Mouse (Mus musculus): ENCODE measurements around the gene Skint7. TPM values are rescaled to one million over a fixed set of nuclear protein-coding genes. Genes with fewer than 3 reads are reported as not detected.
"Not testable (repeated sequence)": the region's sequence is repeated elsewhere in the genome, so short reads cannot be mapped to it uniquely, and the experiment has no call there.

Gene Skint7
- polyA plus RNA-seq (2016; fragmentation: Nextera tagmentation; extraction: Ambion mirVana) = not detected in 2 replicates

- no peak within 1 kb of the TSS for H3K4me3 ChIP-seq (replicated peaks)
- no peak within 1 kb of the TSS for H3K4me2 ChIP-seq
- H3K27ac ChIP-seq = no peak within 1 kb of the TSS
- ATAC-seq (ENCODE audit: low FRiP score) = no peak
- no peaks in the 10 kb centered on the region for H3K36me3 ChIP-seq (replicated peaks)
- no peaks in the 10 kb centered on the region for H3K9me3 ChIP-seq
- no peak within 1 kb of the TSS for H3K9ac ChIP-seq
- 98% methylated on average over 1 of the region's 1 CpGs for WGBS
- no peaks in the 10 kb centered on the region for H3K27me3 ChIP-seq
- H3K4me1 ChIP-seq = no peaks in the 10 kb centered on the region
These were observed at the start of gene Skint7 for GRCm38 (mm10) chr4:111972623-111973022. Gene Skint7, plus strand, starts transcription at chr4:111972923.

GRCm38 (mm10) chr4:111961309-111961708 lies 11.4 kb upstream of the Skint7 start:
- no peak overlapping the region for H3K9ac ChIP-seq
- no peaks in the 10 kb centered on the region for H3K27me3 ChIP-seq
- 20% methylated on average over 1 of the region's 1 CpGs for WGBS
- H3K4me3 ChIP-seq (replicated peaks) = no peak overlapping the region
- H3K4me1 ChIP-seq = no peaks in the 10 kb centered on the region
- H3K27ac ChIP-seq = no peak overlapping the region
- no peaks in the 10 kb centered on the region for H3K36me3 ChIP-seq (replicated peaks)
- no peak overlapping the region for H3K4me2 ChIP-seq
- ATAC-seq (ENCODE audit: low FRiP score) = no peak
- H3K9me3 ChIP-seq = no peaks in the 10 kb centered on the region

DNA sequence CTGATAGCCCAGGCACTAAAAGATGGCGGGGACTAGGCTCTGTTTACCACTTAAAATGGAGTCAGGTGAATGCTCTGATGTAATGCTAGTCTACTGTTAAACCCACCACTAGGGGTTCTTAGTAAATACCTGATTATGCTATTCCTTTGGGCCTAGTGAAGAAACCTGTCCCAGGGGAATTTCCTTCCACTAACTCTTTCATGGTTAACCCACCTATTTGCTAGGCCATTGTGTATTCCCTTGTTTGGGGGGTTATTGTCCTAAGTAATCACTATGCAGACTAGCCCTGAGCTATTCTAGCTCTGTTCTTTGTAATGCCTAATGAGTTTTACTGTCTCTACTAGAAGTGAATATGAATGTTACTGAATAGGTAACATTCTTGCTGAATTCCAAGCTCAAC lies 9.5 kb upstream of the Skint7 start:
- not testable (repeated sequence) for H3K9ac ChIP-seq; H3K9me3 ChIP-seq; H3K4me3 ChIP-seq (replicated peaks); H3K27ac ChIP-seq; H3K4me1 ChIP-seq; H3K27me3 ChIP-seq; ATAC-seq (ENCODE audit: low FRiP score); H3K36me3 ChIP-seq (replicated peaks); H3K4me2 ChIP-seq
- 75% methylated on average over 1 of the region's 1 CpGs for WGBS

DNA sequence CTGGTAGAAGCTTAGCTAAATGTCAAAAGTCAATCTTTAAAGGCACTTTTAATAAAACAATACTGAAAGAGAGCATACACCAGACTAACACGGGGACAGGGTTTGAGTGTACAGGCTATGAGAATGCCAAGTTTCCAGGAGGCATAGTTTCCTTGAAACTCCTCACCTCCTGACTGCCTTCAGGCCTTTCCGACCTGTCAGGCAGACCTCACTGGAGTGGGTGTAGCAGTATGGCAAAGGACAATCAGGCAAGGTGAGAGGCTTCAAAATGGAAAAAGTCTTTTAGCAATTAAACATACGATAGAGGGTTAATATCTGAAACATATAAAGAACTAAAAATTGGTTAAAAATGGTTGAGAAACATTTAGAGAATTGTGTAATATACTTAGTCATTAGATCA lies 9.1 kb upstream of the Skint7 start:
- Histone ChIP-seq H3K9ac (no peak overlapping the region), H3K4me3 (replicated peaks) (no peak overlapping the region), H3K4me1 (no peaks in the 10 kb centered on the region), H3K4me2 (no peak overlapping the region), H3K27me3 (no peaks in the 10 kb centered on the region), H3K36me3 (replicated peaks) (no peaks in the 10 kb centered on the region), H3K27ac (no peak overlapping the region), H3K9me3 (no peaks in the 10 kb centered on the region)
- WGBS = 81% methylated on average over 3 of the region's 3 CpGs
- ATAC-seq (ENCODE audit: low FRiP score) = no peak

GRCm38 (mm10) chr4:112005969-112006368 lies 33.2 kb downstream of the Skint7 start, which contains the start of gene Skint1:
Gene Skint1, plus strand, starts transcription at chr4:112006269.
- no peak within 1 kb of the TSS for H3K9ac ChIP-seq
- H3K27ac ChIP-seq = no peak within 1 kb of the TSS
- no peaks in the 10 kb centered on the region for H3K36me3 ChIP-seq (replicated peaks)
- no peaks in the 10 kb centered on the region for H3K9me3 ChIP-seq
- no peak for ATAC-seq (ENCODE audit: low FRiP score)
- no peak within 1 kb of the TSS for H3K4me3 ChIP-seq (replicated peaks)
- no peaks in the 10 kb centered on the region for H3K27me3 ChIP-seq
- H3K4me2 ChIP-seq = no peak within 1 kb of the TSS
- H3K4me1 ChIP-seq = no peaks in the 10 kb centered on the region

Other genes starting within 250 kb of the Skint7 start
- not detected in 2 replicates for gene Slc5a9, start 70.0 kb upstream of the Skint7 start, polyA plus RNA-seq (2016; fragmentation: Nextera tagmentation; extraction: Ambion mirVana)
- not detected in 2 replicates for gene Skint8, start 53.5 kb upstream of the Skint7 start, polyA plus RNA-seq (2016; fragmentation: Nextera tagmentation; extraction: Ambion mirVana)
- gene Skint1, start 33.3 kb downstream of the Skint7 start, polyA plus RNA-seq (2016; fragmentation: Nextera tagmentation; extraction: Ambion mirVana) = not detected in 2 replicates
- not detected in 2 replicates for gene Skint4, start 99.1 kb downstream of the Skint7 start, polyA plus RNA-seq (2016; fragmentation: Nextera tagmentation; extraction: Ambion mirVana)